Mouse (Mus musculus): ENCODE data around the gene Btbd3.
"Not testable (repeated sequence)": the region's sequence is repeated elsewhere in the genome, so short reads cannot be mapped to it uniquely, and the experiment has no call there.

The Btbd3 gene

GRCm38 (mm10) chr2:138279641-138280040 is 23.3 kb downstream of the Btbd3 start:
- no peak for DNase-seq (ENCODE audit: low spot score)

- DNase-seq (ENCODE audit: low spot score), result no peak
These were observed 23.9 kb downstream of the Btbd3 start for GRCm38 (mm10) chr2:138280225-138280711.

- DNase-seq (ENCODE audit: low spot score), result no peak
These were observed 25.3 kb downstream of the Btbd3 start for GRCm38 (mm10) chr2:138281550-138282201.

- no peak for DNase-seq (ENCODE audit: low spot score)
These were observed 27.0 kb downstream of the Btbd3 start for GRCm38 (mm10) chr2:138283372-138283771.

GRCm38 (mm10) chr2:138283856-138284255 is 27.5 kb downstream of the Btbd3 start:
- DNase-seq (ENCODE audit: low spot score), result no peak

- DNase-seq (ENCODE audit: low spot score), result no peak
These were observed 29.4 kb downstream of the Btbd3 start for GRCm38 (mm10) chr2:138285811-138286210.

GRCm38 (mm10) chr2:138290154-138290553 is 33.8 kb downstream of the Btbd3 start:
- DNase-seq (ENCODE audit: low spot score), result no peak

GRCm38 (mm10) chr2:138294286-138294685 is 37.9 kb downstream of the Btbd3 start:
- no peak for DNase-seq (ENCODE audit: low spot score)

- DNase-seq (ENCODE audit: low spot score), result no peak
These were observed 49.9 kb downstream of the Btbd3 start for GRCm38 (mm10) chr2:138306236-138306635.

GRCm38 (mm10) chr2:138315644-138316043 is 59.3 kb downstream of the Btbd3 start:
- no peak for DNase-seq (ENCODE audit: low spot score)

- DNase-seq (ENCODE audit: low spot score), result no peak
These were observed 64.0 kb downstream of the Btbd3 start for GRCm38 (mm10) chr2:138320408-138320807.

GRCm38 (mm10) chr2:138321041-138321481 is 64.7 kb downstream of the Btbd3 start:
- DNase-seq (ENCODE audit: low spot score), result no peak

- no peak for DNase-seq (ENCODE audit: low spot score)
These were observed 66.1 kb downstream of the Btbd3 start for GRCm38 (mm10) chr2:138322270-138323114.

GRCm38 (mm10) chr2:138326367-138326766 is 70.0 kb downstream of the Btbd3 start:
- DNase-seq (ENCODE audit: low spot score), result no peak

- not testable (repeated sequence) for DNase-seq (ENCODE audit: low spot score)
These were observed 77.8 kb downstream of the Btbd3 start for GRCm38 (mm10) chr2:138334198-138334597.

GRCm38 (mm10) chr2:138337886-138338494 is 81.6 kb downstream of the Btbd3 start:
- DNase-seq (ENCODE audit: low spot score), result no peak

GRCm38 (mm10) chr2:138338524-138338923 is 82.2 kb downstream of the Btbd3 start:
- no peak for DNase-seq (ENCODE audit: low spot score)

- DNase-seq (ENCODE audit: low spot score), result no peak
These were observed 99.0 kb downstream of the Btbd3 start for GRCm38 (mm10) chr2:138355366-138355765.

- no peak for DNase-seq (ENCODE audit: low spot score)
These were observed 106.1 kb downstream of the Btbd3 start for GRCm38 (mm10) chr2:138362474-138362873.

- no peak for DNase-seq (ENCODE audit: low spot score)
These were observed 109.0 kb downstream of the Btbd3 start for GRCm38 (mm10) chr2:138365391-138365790.

- no peak for DNase-seq (ENCODE audit: low spot score)
These were observed 118.2 kb downstream of the Btbd3 start for GRCm38 (mm10) chr2:138374556-138374955.

- no peak for DNase-seq (ENCODE audit: low spot score)
These were observed 122.5 kb downstream of the Btbd3 start for GRCm38 (mm10) chr2:138378855-138379254.

- no peak for DNase-seq (ENCODE audit: low spot score)
These were observed 128.4 kb downstream of the Btbd3 start for GRCm38 (mm10) chr2:138384762-138385161.

Data from c-Kit-positive CD71-positive TER-119-positive erythroid progenitor cells, embryonic 14.5 days (primary cell).